Mouse (Mus musculus) hindbrain, embryonic 13.5 days (tissue): Measurements from ENCODE around the gene Tob2. TPM values are rescaled to one million over a fixed set of nuclear protein-coding genes. Genes with fewer than 3 reads are reported as not detected.

ENCODE experiments used
- ATAC-seq: fragments of 200-750 bp; cut with Nextera tagmentation; 2 replicates; pipeline ENCODE4 v1.8.0; 2017; ENCODE audit warnings: moderate TSS enrichment; ENCODE audit not compliant: low FRiP score
- H3K27ac ChIP-seq: fragments of 300-500 bp; sonication (generic); 2 replicates; pipeline ENCODE4 v1.5.1; 2015; ENCODE audit warnings: inconsistent platforms, mild to moderate bottlenecking, moderate library complexity
- H3K27me3 ChIP-seq: fragments of 300-500 bp; sonication (generic); 2 replicates; pipeline ENCODE4 v1.6.1; 2015; ENCODE audit warnings: mild to moderate bottlenecking, inconsistent platforms
- H3K36me3 ChIP-seq: fragments of 300-500 bp; sonication (generic); 2 replicates; pipeline ENCODE4 v1.6.1; 2015; ENCODE audit warnings: mild to moderate bottlenecking, inconsistent platforms
- H3K4me1 ChIP-seq: fragments of 300-500 bp; sonication (generic); replicated peaks from 2 replicates; pipeline ENCODE4 v1.6.1; 2015; ENCODE audit warnings: inconsistent platforms
- H3K4me2 ChIP-seq: fragments of 300-500 bp; sonication (generic); 2 replicates; pipeline ENCODE4 v1.6.1; 2015; ENCODE audit warnings: inconsistent platforms, mild to moderate bottlenecking, moderate library complexity
- H3K4me3 ChIP-seq: fragments of 300-500 bp; sonication (generic); 2 replicates; pipeline ENCODE4 v1.5.1; 2015; ENCODE audit warnings: mild to moderate bottlenecking, inconsistent platforms
- H3K9ac ChIP-seq: fragments of 300-500 bp; sonication (generic); 2 replicates; pipeline ENCODE4 v1.6.1; 2015; ENCODE audit warnings: mild to moderate bottlenecking, inconsistent platforms
- H3K9me3 ChIP-seq: fragments of 300-500 bp; sonication (generic); 2 replicates; pipeline ENCODE4 v1.6.1; 2016; ENCODE audit warnings: inconsistent platforms
- WGBS: fragments of 180-500 bp; shearing (Covaris S2); methylation state at CpG from one replicate; pipeline ENCODE4 v1.1.7; 2015; 5-methylcytosine and 5-hydroxymethylcytosine counted together
- polyA plus RNA-seq: library from polyadenylated mRNA; unstranded; fragments of >200 nt; fragmentation: Nextera tagmentation; extraction: Ambion mirVana; gene quantifications from 2 replicates; pipeline ENCODE4 v1.2.1, GENCODE M21; 2015

Gene Tob2
- polyA plus RNA-seq, 1 experiment from 2014 or later: 15.7 TPM

DNA sequence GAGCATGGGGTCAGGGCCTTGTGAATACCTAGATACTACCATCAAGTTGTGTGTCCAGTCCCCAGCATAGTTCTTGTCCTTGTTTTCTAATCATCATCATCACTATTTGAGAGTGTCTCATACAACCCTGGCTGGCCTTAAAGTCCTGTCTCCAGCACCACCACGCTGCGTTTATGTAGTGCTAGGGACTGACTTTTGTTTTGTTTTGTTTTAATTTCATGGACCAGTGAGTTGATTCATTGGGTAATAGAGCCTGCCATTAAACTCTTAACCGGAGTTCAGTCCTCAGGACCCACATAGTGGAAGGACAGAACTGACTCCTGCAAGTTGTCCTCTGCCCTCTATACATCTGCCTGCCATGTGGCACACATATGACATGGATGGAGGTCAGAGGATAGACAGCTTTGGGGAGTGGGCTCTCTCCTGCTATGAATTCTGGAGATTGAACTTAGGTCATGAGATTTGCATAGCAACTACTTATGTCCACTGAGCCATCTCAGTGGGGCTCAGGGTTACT, 26.9 kb upstream of the Tob2 start:
- Histone ChIP-seq H3K27ac (no peak overlapping the region), H3K4me1 (peaks cover 17% of the 10 kb centered on the region), H3K27me3 (no peaks in the 10 kb centered on the region), H3K4me2 (no peak overlapping the region), H3K36me3 (peaks cover 24% of the 10 kb centered on the region), H3K9me3 (no peaks in the 10 kb centered on the region), H3K9ac (no peak overlapping the region; the same call in 1 of the 2 replicates), H3K4me3 (no peak overlapping the region)
- ATAC-seq: no peak
- WGBS: 58% methylated on average over 3 of the region's 3 CpGs

DNA sequence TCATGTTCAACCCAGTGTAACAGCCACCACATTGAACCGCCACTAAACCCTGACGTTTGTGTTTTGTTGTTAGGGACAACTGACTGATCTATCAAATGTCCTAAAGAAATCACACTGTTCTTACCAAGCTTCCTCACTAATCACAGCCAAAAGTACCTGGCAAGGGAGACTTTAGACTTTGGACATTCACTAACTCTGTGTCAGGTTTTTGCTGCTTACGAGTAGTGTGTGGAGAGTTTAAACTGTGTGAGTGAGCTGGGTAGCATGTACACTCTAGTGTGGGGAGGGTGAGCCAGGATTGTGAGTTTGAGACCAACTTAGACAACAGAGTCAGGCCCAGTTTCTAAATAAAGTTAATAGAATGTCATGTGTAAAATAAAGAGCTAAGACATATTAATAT, 23.8 kb upstream of the Tob2 start:
- Histone ChIP-seq H3K4me3 (no peak overlapping the region), H3K4me1 (peaks cover 40% of the 10 kb centered on the region), H3K27me3 (no peaks in the 10 kb centered on the region), H3K9ac (no peak overlapping the region), H3K27ac (0 out of 2 replicates have a peak overlapping the region, but pooled peaks have one; percentile 13), H3K36me3 (peaks cover 3% of the 10 kb centered on the region; the same call in 1 of the 2 replicates), H3K4me2 (no peak overlapping the region), H3K9me3 (no peaks in the 10 kb centered on the region)
- ATAC-seq: no peak
- 95% methylated on average over 3 of the region's 3 CpGs for WGBS

- H3K4me1 ChIP-seq: peaks cover 46% of the 10 kb centered on the region
- H3K27me3 ChIP-seq: no peaks in the 10 kb centered on the region
These were observed 21.2 kb upstream of the Tob2 start for GRCm38 (mm10) chr15:81879531-81880401.

GRCm38 (mm10) chr15:81872262-81873136, 13.9 kb upstream of the Tob2 start, which contains the start of gene Aco2:
Gene Aco2, plus strand, starts transcription at chr15:81872309.
- no peaks in the 10 kb centered on the region for H3K9me3 ChIP-seq
- WGBS: under 1% methylated on average over 53 of the region's 53 CpGs
- no peaks in the 10 kb centered on the region for H3K27me3 ChIP-seq
- H3K27ac ChIP-seq: peak within 1 kb of the TSS; percentile 99
- H3K4me3 ChIP-seq: peak within 1 kb of the TSS; percentile 96
- peaks cover 30% of the 10 kb centered on the region for H3K36me3 ChIP-seq
- peak within 1 kb of the TSS; percentile 92 for H3K9ac ChIP-seq
- peak within 1 kb of the TSS; percentile 90 for H3K4me2 ChIP-seq
- ATAC-seq: peak; percentile 88
- peaks cover 32% of the 10 kb centered on the region for H3K4me1 ChIP-seq

More at GRCm38 (mm10) chr15:81879531-81880401, 21.2 kb upstream of the Tob2 start:
- H3K4me2 ChIP-seq: peak overlapping the region; percentile 39
- 38% methylated on average over 5 of the region's 5 CpGs for WGBS
- no peaks in the 10 kb centered on the region for H3K9me3 ChIP-seq
- peaks cover 3% of the 10 kb centered on the region; the same call in 1 of the 2 replicates for H3K36me3 ChIP-seq
- peak; percentile 91 for ATAC-seq
- no peak overlapping the region for H3K4me3 ChIP-seq
- H3K9ac ChIP-seq: peak overlapping the region; percentile 58
- peak overlapping the region; percentile 95 for H3K27ac ChIP-seq

DNA sequence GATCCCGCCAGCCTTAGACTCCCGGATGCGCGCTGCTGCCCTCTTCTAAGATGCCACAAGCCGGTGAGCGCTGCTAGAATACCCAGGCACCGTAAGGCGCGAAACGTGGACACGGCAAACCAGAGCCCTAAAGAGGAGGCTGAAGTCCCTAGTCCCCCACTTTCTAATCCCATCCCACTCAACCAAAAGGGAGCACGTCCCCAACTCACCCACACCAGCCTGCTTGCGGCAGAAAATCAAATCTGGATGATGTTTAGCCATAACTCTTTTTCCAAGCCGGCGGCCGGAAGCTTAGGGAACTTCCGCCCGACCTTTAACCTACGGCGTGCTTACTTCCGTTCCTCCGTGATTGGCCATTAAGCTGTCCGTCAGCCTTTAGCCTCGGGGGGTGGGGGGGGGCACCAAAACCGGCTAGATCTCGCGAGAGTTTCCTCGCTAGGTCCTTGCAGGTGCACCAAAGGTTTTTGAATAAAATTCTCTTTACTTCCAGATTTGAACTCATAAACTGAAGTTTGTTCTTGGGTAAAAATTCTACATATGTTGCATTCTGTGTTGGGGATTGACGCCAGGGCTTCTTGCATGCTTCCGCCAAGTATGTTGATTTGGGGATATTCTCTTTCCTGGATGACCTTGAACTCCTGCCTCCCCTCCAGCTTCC, 13.1 kb upstream of the Tob2 start, which contains the start of gene Phf5a:
Gene Phf5a, minus strand, starts transcription at position 308 of the 658 bp plus-strand sequence.
- WGBS: under 1% methylated on average over 30 of the region's 30 CpGs
- H3K4me3 ChIP-seq: peak within 1 kb of the TSS; percentile 96
- H3K36me3 ChIP-seq: peaks cover 38% of the 10 kb centered on the region
- peak within 1 kb of the TSS; percentile 99 for H3K27ac ChIP-seq
- H3K9me3 ChIP-seq: no peaks in the 10 kb centered on the region
- peak; percentile 80 for ATAC-seq
- H3K4me1 ChIP-seq: peaks cover 32% of the 10 kb centered on the region
- no peaks in the 10 kb centered on the region for H3K27me3 ChIP-seq
- H3K9ac ChIP-seq: peak within 1 kb of the TSS; percentile 92
- peak within 1 kb of the TSS; percentile 90 for H3K4me2 ChIP-seq

DNA sequence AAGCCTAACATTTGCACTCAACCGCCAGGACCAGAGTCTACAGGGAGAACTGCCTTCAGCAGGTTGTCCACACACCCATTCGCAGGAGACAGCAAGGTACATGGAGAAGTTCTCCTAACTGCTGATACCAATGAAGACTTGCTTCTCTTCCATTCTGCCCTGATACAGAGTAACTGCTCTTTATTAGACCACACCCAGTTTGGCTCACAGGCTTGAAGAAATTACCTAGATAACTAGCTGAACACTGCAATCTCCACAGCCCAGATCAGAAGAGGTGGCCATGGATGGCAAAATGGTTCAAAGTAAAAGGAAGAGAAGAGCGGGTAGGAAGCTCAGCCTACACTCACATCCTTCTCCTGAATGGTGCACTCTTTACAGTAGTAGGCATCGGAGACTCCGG, 11.4 kb upstream of the Tob2 start:
- no peak overlapping the region for H3K27ac ChIP-seq
- peaks cover 55% of the 10 kb centered on the region for H3K36me3 ChIP-seq
- WGBS: 98% methylated on average over 5 of the region's 5 CpGs
- H3K9ac ChIP-seq: no peak overlapping the region
- H3K4me1 ChIP-seq: peaks cover 28% of the 10 kb centered on the region
- H3K9me3 ChIP-seq: no peaks in the 10 kb centered on the region
- ATAC-seq: no peak
- H3K4me3 ChIP-seq: no peak overlapping the region
- no peak overlapping the region for H3K4me2 ChIP-seq
- H3K27me3 ChIP-seq: no peaks in the 10 kb centered on the region

- no peak overlapping the region for H3K9ac ChIP-seq
- 97% methylated on average over 7 of the region's 7 CpGs for WGBS
- no peaks in the 10 kb centered on the region for H3K9me3 ChIP-seq
- no peak overlapping the region for H3K4me2 ChIP-seq
- no peak for ATAC-seq
- peaks cover 56% of the 10 kb centered on the region for H3K36me3 ChIP-seq
- no peak overlapping the region for H3K4me3 ChIP-seq
- no peak overlapping the region for H3K27ac ChIP-seq
- H3K4me1 ChIP-seq: peaks cover 8% of the 10 kb centered on the region; the same call in 1 of the 2 replicates
- no peaks in the 10 kb centered on the region for H3K27me3 ChIP-seq
These were observed 5.6 kb upstream of the Tob2 start for GRCm38 (mm10) chr15:81864238-81864637.

DNA sequence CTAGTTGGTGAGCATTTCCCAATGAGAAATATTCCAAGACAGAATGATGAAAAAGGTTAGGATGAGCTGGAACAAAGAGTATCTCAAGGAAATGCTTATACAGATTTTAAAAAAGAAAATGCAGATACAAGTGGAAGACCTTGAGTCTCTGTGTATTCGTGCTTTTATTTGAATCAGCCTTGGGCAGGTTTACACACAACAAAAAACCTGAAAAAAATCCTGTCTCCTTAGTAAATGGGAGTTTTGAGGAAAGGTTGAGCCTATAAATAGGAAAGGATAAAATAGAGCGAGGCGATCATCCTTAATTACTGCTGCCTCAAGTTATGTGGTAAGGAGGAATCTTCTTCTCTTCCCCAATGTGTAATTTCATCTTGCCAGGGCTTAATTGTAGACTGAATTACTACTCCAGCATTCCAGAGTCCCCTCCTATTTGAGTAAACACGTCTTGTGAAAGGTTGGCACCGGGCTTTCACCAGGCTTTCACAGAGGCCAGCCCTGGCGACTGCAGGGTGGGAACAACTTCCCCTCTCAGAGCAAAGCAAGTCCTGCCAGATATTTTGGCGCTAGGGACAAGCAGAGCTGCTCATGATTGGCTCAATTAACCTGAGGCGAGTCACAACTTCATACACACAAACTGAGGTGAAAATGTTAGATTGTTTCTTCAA, 2.0 kb upstream of the Tob2 start:
- no peaks in the 10 kb centered on the region for H3K27me3 ChIP-seq
- H3K27ac ChIP-seq: peak overlapping the region; percentile 78
- WGBS: 41% methylated on average over 8 of the region's 8 CpGs
- H3K4me2 ChIP-seq: peak overlapping the region; percentile 40
- peaks cover 20% of the 10 kb centered on the region for H3K36me3 ChIP-seq
- 0 out of 2 replicates have a peak overlapping the region, but pooled peaks have one; percentile 2 for H3K9ac ChIP-seq
- H3K4me1 ChIP-seq: peaks cover 28% of the 10 kb centered on the region
- no peak for ATAC-seq
- H3K4me3 ChIP-seq: peak overlapping the region; percentile 18
- no peaks in the 10 kb centered on the region for H3K9me3 ChIP-seq

- peaks cover 37% of the 10 kb centered on the region for H3K4me1 ChIP-seq
- ATAC-seq: peak; percentile 83
- H3K4me2 ChIP-seq: peak overlapping the region; percentile 95
- no peaks in the 10 kb centered on the region for H3K27me3 ChIP-seq
- H3K4me3 ChIP-seq: peak overlapping the region; percentile 92
- peaks cover 11% of the 10 kb centered on the region for H3K36me3 ChIP-seq
- WGBS: under 1% methylated on average over 39 of the region's 39 CpGs
- H3K27ac ChIP-seq: peak overlapping the region; percentile 95
- peak overlapping the region; percentile 88 for H3K9ac ChIP-seq
- H3K9me3 ChIP-seq: no peaks in the 10 kb centered on the region
These were observed 997 bp upstream of the Tob2 start for GRCm38 (mm10) chr15:81859330-81860255.

DNA sequence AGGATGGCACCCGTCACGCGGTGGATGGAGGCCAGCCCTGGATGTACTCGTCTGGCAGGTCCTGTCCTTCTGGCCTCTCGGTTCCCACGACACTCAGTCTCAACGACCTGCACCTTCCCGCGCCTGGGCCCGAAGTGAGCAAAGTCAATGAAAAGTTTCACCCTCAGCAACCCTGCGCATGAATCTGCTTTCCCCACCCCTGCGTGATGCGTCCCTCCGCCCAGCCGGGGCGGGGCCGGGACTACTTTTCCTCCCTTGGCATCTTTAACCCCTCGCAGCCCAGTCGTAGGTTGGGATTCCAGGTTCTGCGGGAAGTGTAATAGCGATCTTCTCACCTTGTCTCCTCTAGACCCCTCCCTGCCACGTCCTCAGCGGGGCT, 469 bp downstream of the Tob2 start:
- 0% methylated on average over 23 of the region's 23 CpGs for WGBS
- Histone ChIP-seq H3K9me3 (no peaks in the 10 kb centered on the region), H3K36me3 (0 out of 2 replicates have a peak, but pooled peaks cover 4% of the 10 kb centered on the region), H3K27me3 (no peaks in the 10 kb centered on the region), H3K4me2 (peak overlapping the region; percentile 95), H3K27ac (peak overlapping the region; percentile 95), H3K4me3 (peak overlapping the region; percentile 92), H3K9ac (peak overlapping the region; percentile 88), H3K4me1 (peaks cover 38% of the 10 kb centered on the region)
- ATAC-seq: 0 out of 2 replicates have a peak, but pooled peaks have one; percentile 21
